Mouse (Mus musculus) frontal cortex, postnatal 10 days (tissue): ENCODE measurements around the gene Rnf39.

Experiments used
- DNase-seq, 2 experiments: peaks; one replicate each; pipeline ENCODE4 v3.0.0; 2022; ENCODE audit warnings: low spot score in 2 of 2, mixed read lengths in 1 of 2

The Rnf39 gene

GRCm38 (mm10) chr17:36938056-36938455 lies 4.7 kb upstream of the Rnf39 start:
- no peak for DNase-seq

DNA sequence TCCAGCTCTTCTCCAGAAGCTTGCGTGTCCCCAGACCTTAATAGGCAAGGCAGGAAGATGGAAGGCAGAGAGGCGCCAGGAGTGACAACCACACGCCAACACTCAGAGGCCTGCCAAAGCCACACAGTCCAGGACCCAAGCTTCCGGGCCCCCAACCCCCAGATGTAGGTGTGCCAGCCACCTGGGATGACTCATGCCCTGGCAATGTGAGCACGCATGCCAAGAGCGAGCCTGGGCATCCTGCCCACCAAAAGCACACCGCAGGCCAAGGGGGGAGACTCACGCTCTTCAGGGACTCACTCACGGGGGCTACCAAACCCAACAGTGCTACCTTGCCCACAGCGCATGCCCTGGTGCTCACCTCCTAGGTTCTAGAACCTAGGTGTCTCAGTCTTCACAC lies 327 bp upstream of the Rnf39 start:
- DNase-seq, result no peak

DNA sequence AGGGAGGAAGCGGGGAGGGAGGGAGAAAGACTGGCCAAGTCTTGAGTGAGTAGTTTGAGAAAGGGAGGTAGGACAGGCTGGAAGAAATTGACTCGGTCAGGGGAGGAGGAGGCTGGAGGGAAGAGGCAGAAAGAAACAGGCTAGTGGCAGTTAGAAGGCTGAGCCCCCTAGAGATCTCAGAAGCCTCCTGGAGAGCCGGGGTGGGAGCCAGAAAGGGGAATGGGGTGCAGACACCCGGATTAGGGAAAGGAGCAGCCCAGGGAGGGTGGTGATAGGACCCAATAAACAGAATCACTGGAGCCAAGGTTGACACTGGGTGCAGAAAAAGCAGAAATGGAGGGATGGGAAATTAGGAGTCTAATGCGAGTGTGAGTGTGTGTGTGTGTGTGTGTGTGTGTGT lies 973 bp downstream of the Rnf39 start:
- DNase-seq, result no peak

DNA sequence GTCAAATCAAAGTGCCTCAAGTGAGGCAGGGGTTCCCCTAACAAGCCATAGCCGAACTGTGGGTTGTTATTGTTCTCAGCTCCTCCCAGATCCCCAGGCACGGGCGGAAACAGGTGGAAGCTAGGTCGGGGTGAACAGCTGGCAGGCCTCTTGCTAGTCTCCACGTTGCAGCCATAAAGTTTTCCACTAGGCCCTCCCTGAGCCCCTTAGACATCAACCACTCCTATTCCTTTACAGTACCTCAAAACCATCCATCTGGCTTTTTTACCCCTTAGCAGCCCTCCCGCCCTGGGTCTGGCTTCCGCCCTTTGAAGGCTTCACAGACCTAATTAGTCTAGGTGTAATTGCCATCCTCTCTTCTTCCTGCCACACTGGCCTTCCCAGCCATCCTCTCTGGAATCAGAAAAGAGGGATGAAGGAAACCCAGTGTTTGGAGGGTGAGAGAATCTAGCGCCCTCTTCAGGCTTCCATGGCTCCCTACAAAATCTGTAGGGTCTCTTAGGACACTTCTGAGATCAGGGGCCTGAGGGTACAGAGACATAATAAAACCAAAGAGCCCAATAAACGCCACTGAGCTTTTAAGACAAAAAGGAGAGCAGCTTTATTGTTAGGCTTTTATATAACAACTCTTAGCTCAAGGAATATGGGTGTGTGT lies 1.5 kb downstream of the Rnf39 start:
- no peak for DNase-seq

DNA sequence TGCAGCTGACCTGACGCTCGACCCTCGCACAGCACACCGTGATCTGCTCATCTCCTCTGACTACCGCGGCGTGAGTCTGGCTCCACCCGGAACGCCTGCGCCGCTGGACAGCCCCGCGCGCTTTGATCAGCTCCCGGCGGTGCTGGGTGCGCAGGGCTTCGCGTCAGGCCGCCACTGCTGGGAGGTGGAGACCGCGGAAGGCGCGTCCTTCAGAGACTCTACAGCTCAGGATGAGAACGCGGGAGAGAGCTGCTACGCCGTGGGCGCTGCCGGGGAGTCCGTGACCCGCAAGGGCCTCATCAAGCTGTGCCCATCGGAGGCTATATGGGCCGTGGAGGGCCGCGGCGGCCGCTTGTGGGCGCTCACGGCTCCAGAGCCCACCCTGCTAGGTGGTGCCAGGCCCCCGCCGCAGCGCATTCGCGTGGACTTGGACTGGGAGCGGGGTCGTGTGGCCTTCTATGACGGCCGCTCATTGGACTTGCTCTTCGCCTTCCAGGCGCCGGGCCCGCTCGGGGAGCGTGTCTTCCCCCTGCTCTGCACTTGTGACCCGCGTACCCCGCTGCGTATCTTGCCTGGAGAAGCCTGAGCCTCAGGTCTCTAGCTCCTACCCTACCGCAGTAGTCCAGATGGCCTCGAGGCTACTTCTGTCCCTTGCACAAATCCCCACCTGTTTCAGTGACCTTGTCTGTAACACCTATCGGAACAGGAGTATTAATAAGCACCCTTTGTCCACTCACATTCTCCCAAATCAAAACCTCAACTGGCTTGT lies 4.5 kb downstream of the Rnf39 start:
- peak; percentile 47 to 67 for DNase-seq

DNA sequence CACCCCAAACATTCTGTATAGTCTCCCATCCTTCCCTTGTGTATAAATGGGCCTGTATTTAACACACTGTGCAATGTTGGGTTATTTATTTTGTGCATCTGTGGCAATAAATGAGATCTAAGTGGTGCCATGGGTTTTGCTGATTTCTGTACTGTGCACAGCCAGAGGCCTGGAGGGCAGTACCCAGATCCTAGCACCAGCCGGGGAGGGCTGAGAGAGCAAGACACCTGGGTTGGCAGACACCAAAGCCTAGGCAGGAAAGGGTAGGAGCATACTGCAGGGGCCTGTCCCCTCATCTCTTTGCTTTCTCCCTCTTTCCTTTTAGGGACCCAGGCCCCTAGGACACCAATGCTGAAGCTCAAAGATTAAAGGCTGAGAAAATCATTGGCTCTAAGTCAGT lies 5.6 kb downstream of the Rnf39 start:
- no peak for DNase-seq

DNA sequence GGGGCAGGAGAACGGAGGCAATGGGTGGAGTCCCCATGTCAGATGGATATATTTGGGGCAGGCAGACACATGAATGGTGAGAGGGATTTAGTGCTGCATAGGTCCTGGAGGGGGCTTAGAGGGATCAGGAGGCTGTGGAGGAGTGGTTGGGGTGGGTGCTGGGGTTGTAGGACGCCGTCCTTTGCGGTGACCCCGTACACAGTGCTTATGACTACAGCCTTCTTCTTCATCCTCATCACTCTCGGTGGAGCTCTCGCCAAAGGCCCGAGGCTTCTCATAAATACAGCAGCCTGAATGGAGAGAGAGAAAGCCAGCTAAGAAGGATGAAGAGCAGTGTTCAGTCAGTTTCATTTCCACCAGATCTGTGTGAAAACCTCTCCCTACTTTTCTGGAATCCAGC lies 6.5 kb downstream of the Rnf39 start:
- DNase-seq, result no peak

GRCm38 (mm10) chr17:36950981-36951947 lies 8.5 kb downstream of the Rnf39 start, which contains the start of gene Ppp1r11:
Gene Ppp1r11, minus strand, starts transcription at chr17:36951741.
- DNase-seq, result peak; percentile 95

GRCm38 (mm10) chr17:36952631-36953030 lies 9.9 kb downstream of the Rnf39 start:
- no peak for DNase-seq

- no peak for DNase-seq
Observed at GRCm38 (mm10) chr17:36953062-36953461, 10.3 kb downstream of the Rnf39 start.

- peak; percentile 94 to 95 for DNase-seq
Observed at GRCm38 (mm10) chr17:36957999-36958743, 15.5 kb downstream of the Rnf39 start, which contains the start of the genes Znrd1 and Znrd1as. Gene Znrd1, minus strand, starts transcription at chr17:36958559. Gene Znrd1as, plus strand, starts transcription at chr17:36958592.

GRCm38 (mm10) chr17:36958884-36959283 lies 16.2 kb downstream of the Rnf39 start:
- no peak for DNase-seq

DNA sequence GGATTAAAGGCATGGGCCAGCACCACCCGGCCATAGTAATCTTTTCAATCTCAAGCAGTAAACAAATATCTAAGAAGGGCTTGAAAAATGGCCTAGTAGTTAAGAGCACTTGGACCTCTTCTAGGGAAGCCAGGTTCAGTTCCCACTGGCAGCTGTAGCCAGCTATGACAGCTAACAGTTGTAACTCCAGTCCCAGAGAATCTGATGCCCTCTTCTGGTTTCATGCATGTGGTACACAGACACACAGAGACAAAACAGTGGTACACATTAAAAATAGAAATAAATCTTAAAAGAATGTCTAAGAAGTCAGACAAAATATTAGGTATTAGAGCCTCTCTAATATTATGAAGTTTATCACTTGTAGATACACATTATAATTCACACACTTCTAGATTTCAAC lies 18.4 kb downstream of the Rnf39 start:
- no peak for DNase-seq

- no peak for DNase-seq
Observed at GRCm38 (mm10) chr17:36966875-36967274, 24.2 kb downstream of the Rnf39 start.

DNA sequence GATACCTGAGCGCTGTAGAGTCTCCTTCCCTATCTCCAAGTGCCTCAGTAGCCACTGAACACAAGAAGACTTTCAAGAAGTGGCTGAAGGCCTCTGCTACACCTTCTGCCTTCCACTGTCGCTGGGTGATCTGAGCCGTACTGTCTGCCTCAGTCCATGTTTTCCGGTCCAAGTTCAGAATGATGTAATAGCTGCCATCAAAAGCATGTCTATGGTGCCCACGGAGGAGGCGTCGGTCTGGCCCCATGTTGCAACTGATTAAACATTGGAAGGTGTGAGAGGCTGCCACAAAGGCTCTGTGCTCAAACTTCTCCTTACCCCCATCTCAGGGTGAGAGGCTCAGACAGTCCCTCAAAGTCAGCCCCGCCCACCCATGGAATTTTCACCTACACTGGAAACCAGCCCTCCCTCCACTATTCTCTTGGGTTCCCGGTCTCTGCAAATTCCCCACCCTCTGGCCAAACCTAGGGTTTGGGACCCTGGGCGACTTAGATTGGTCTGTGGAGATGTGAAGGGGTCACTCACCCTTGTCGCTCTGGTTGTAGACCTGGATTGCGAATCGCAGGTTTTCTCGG lies 27.7 kb downstream of the Rnf39 start:
- DNase-seq, result no peak

DNA sequence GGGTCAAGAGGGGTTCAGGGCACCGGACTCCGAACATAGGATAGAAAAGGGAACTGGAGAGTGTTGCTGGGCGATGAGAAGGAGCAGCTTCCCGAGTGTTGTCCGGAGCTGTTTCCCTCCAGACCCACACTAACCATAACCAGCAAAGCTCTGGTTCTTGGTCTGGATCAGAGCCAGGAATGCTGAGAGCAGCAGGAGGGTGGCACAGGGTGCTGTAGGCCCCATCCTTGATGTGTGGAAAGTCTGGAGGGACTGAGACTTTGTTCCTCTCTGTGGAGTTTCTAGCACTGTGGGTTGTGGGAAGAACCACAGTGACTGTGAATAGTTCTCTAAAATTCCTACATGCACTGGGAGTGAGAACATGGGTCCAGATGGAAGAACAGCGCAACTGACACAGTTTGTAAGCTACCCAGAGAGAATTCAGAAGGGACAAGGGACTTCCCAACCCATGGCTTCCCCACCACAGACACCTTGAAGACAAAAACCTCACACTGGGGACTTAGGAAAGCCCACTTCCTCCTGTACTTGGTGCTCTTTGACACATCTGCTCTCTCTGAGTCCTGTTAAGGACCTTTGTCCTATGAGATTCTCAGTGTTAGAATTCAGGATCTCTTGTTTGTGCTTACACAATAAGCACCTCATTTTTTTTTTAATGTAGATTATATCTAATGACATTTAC lies 28.6 kb downstream of the Rnf39 start:
- no peak for DNase-seq

DNA sequence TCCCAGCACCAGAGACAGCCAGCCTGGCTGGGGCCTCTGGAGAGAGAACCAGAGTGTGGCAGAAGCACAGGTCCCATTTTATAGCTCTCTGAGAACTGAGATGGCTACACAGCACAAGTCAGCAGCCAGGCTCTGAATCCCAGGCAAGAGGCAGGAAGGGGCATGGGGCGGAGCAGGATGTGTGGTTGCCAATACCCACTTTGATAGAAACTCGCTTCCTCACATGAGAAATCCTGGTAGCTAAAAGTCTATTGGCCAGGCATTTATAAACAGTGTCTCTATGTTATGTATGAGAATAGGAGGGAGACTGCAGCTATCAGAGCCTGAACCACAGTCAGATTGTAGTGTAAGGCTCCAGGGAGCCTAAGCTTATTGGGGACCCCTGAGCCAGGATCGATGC lies 30.1 kb downstream of the Rnf39 start:
- DNase-seq, result no peak

- no peak for DNase-seq
Observed at GRCm38 (mm10) chr17:36973271-36973787, 30.6 kb downstream of the Rnf39 start.

DNA sequence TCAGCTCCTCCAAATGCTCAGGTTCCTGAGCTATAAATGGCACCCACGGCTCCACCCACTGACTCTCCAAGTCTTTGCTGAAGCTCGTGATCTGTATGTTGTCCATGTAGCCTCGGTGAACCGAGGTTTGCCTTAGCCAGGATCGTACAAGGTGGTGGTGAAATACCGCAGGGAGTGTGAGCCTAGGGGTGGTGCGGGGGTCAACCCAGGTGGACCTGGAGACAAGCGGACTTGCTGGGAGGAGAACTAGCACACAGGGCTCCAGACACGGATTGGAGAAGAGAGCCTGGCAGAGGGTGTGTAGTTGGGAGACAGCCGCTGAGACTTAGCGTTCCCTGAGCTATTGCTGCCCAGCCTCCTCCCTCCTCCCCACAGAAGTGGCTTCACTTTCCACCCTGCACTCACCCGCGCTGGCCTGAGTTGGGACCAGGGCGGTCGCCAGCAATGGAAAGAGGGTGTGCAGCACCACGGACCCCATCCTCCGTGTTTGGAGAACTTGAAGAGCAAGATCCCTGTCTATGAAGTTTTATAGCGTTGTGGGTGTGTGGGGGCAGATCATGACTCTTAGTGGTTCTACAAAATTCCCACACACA lies 38.6 kb downstream of the Rnf39 start, which contains the start of gene 2410137M14Rik:
Gene 2410137M14Rik, minus strand, starts transcription at position 17 of the 593 bp plus-strand sequence.
- DNase-seq, result no peak

DNA sequence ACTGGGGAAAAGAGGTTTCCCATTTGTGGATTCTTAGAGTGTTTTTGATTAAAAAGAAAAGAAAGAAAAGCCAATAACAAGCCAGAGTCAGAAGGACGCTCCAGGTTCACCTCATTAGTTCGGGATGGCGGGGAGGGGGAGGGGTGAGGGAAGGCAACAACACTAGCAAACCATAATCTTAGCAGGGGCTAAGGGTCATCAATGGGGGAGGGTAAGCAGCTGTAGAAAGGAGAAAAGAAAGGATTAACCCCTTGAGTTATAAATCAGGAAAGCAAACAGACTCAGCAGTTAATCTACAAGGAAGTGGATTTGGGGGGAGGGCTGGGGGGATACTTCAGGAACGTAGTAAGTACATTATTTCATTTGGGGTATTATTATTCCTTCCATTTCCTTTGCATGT lies 39.1 kb downstream of the Rnf39 start:
- no peak for DNase-seq
